Mouse (Mus musculus) splenic B cell, adult 2 months (primary cell): ENCODE measurements at regions not wholly inside any gene's neighbourhood (a gene's known extent, or its start where the extent isn't known, plus 50 kb on each side); places are given as distances from the start of the nearest gene placed in this dataset.

Source experiments
- DNase-seq: peaks from one replicate; pipeline ENCODE4 v3.0.0-alpha.2; 2011; ENCODE audit warnings: low read depth, low spot score
- H3K27me3 ChIP-seq: 2 replicates; pipeline ENCODE4 v1.6.1; 2012; ENCODE audit warnings: mild to moderate bottlenecking, low read length, moderate library complexity, mixed read lengths; ENCODE audit not compliant: control insufficient read depth, poor library complexity, insufficient read depth, severe bottlenecking
- H3K36me3 ChIP-seq: 2 replicates; pipeline ENCODE4 v1.6.1; 2012; ENCODE audit warnings: mild to moderate bottlenecking, low read length, moderate library complexity, mixed read lengths; ENCODE audit not compliant: control insufficient read depth, poor library complexity, insufficient read depth, severe bottlenecking

DNA sequence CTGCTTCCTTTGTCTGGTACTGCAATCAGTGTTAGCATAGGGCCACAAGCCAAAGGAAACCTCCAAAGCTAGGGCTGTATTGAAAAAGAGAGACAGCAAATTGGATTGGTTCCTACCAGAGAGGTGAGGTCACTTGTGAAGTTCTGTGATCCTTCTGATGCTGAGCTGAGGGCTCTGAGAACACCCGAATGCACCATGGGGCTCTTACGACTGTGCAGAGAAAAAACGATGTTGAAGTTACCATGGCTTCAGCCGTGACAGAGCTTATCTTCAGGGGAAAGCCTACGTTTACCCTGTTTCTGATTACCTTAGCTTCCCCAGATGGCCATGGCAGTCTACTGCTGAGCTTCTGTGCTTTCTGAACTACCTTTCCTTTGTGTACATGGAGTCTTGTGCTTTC, 53.9 kb upstream of the Fmo9 start:
- no peaks in the 10 kb centered on the region for H3K36me3 ChIP-seq
- DNase-seq: no peak
- no peaks in the 10 kb centered on the region for H3K27me3 ChIP-seq

DNA sequence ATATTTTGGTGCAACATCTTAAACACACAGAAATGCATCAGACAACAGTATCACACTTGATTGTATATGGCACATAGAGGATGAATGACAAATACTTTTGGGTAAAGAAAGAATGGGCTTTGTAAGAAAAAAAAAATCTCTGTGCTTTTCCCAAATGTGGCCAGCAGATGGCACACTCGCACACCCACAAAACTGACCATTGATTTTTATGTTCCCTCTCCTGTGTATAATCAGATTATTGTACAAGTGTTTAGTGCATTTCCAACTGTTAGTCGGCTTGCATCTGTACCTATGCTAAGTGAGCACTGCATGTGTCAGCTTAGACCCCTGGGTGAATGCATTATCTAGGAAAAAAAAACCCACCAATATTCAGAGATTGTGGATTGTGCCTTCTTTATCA, 56.4 kb upstream of the Fmo9 start:
- H3K27me3 ChIP-seq: no peaks in the 10 kb centered on the region
- DNase-seq: peak; percentile 35
- H3K36me3 ChIP-seq: no peaks in the 10 kb centered on the region

DNA sequence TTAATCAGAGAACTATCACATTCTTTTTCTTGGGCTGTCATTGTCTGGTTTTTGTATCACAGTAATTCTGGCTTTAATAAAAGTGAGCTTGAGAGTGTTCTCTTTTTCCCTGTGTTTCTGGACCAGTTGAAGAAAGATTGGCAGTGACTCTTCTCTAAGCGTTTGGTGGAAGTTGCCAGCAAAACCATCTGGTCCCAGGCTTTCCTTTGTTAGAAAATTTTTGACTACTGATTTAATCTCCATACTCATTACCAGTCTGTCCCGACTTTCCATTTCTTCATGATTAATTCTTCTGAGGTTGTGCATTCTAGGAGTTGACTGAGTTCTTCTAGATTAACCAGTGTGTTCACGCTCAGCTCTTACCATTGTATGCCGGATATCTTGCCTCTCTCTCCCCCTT, 68.6 kb upstream of the Fmo9 start:
- DNase-seq: no peak
- Histone ChIP-seq H3K27me3 (no peaks in the 10 kb centered on the region), H3K36me3 (no peaks in the 10 kb centered on the region)

DNA sequence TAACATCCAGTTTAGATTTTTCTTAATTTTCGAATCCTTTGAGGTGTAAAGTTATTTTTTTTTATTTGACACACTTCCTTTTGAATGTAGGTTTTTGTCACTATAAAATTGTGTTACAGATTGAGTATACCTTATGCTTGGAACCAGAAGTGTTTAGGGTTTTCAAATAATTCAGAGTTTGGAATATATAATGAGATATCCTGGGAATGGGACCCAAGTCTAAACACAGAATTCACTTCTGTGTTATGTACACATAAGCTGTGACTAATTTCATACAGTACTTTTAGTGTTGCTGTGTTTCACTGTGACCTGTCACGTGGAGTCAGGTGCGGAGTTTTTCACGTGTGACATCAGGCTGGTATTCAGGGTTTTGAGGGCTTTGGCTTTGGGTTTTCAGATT, 69.1 kb upstream of the Fmo9 start:
- DNase-seq: no peak
- Histone ChIP-seq H3K36me3 (no peaks in the 10 kb centered on the region), H3K27me3 (no peaks in the 10 kb centered on the region)

DNA sequence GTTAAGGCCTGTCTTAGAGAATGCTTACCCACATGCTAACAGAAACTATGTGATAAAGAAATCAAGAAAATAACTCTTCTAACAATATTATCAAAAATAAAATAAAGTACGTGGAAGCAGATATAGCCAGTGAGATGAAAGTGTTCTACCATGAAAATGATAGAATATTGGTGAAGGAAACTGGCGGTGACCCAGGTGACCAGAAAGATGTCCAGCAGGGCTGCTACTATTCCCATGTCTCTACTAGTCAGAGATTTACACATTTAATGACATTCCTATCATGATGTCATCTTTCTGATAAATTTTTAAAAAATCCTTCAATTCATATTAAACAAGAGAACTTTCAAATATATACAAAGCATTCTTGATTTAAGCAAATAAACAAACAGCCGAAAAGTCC, 69.8 kb upstream of the Fmo9 start:
- H3K36me3 ChIP-seq: no peaks in the 10 kb centered on the region
- H3K27me3 ChIP-seq: no peaks in the 10 kb centered on the region
- DNase-seq: no peak

DNA sequence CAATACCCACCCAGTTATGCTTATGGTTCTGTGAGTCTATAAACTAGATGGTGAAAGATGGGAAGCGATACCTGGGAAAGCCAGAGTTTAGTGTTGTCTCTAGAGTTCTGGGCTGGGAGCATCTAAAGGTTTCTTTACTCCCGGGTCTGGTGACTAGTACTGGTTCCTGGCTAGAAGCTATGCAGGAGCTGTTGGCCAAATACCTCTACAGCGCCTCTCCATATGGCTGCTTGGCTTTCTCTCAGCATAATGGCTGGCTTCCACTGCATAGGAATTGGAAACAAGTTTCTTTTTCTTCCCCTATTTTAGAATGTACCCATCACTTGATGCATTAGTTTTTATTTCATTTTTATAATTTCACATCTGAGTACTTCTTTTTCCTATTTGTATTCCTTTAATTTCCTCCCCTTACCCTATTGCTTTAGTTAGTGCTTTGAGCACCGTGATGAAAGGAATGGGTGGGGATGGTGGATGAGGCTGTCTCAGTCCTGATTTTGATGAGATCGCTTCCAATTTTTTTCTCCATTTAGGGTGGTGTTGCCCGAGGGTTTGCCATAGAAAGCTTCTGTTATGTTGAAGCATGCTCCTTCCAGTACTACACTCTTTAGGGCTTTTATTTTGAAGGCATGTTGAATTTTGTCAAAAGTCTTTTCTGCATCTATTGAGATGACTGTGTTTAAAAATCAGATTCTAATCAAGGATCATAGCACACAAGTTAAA, 71.5 kb upstream of the Fmo9 start:
- no peaks in the 10 kb centered on the region for H3K36me3 ChIP-seq
- no peaks in the 10 kb centered on the region for H3K27me3 ChIP-seq
- no peak for DNase-seq

DNA sequence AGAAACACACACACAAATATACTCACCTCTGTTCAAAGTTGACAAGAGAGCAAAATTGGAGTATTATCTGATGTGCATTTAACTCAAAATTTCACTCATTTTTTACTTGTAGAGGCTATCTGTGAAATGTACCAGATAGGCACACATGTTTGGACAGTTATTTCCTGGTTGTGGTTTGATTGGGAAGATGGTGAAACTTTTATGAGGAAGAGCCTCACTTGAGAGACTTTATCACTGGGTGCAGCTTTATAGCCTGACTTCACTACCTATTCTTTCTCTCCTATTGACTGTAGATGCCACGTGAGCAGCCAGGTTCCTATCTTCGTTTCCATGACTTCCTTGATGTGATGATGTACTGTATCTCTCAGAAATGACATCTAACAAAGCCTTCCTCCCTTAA, 77.3 kb upstream of the Fmo9 start:
- DNase-seq: no peak
- Histone ChIP-seq H3K27me3 (no peaks in the 10 kb centered on the region), H3K36me3 (no peaks in the 10 kb centered on the region)

DNA sequence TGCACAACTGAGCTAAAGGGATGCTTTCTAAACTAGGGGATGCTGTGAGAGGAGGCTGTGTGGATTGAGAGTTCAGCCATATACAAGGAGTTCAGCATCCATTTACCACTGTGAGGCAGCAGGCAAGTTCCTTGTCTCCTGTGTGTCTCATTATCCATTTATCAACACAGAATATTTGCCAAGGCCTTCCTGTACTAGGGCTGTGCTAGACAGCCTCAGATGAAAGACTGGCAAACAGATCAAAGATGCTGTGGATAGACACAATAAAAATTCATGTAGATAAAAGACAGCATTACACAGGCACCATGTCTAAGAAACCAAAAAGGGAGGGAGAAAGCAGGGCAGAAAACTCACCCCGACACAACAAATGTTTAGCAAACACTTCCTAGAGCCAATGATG, 91.5 kb upstream of the Fmo9 start:
- no peak for DNase-seq
- no peaks in the 10 kb centered on the region for H3K27me3 ChIP-seq
- H3K36me3 ChIP-seq: no peaks in the 10 kb centered on the region

DNA sequence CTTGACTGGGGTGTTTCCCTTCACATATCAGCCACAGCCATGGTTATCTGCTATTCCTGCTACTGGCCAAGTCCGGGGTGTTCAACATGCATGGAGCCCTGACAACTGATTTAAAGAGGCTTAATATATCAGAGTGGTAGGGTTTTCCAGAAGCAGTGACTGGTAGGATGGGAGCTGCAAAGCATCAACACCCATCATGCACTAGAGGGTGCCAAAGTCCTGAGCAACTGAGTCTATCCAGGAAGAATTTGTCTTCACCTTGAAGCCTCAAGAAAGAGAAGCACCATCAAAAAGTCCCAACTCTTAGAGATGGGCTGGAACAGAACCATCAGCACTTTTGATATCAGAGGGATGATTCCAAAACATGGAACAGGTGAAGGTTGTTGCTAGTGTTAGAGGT, 100.5 kb upstream of the Fmo9 start:
- Histone ChIP-seq H3K27me3 (no peaks in the 10 kb centered on the region), H3K36me3 (no peaks in the 10 kb centered on the region)
- DNase-seq: peak; percentile 36

DNA sequence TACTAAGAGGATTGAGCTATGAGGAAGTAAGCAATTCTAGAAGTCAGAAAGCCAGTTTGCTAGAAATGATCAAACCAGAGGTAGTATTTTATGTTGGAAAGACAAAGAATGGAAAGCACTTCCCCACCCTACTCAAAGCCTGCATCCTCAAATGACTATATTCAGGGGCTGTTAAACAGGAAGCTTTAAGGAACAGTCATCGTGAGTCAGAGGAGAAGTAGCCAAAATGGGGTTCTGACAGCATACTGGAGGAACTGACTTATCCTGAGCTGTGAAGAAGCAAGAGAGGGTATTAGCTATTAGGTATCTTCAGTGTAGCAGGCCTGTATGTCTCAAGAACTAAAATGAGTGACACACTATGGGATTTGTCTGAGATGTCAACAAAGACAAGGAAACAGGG, 106.3 kb upstream of the Fmo9 start:
- H3K27me3 ChIP-seq: no peaks in the 10 kb centered on the region
- no peaks in the 10 kb centered on the region for H3K36me3 ChIP-seq
- no peak for DNase-seq

DNA sequence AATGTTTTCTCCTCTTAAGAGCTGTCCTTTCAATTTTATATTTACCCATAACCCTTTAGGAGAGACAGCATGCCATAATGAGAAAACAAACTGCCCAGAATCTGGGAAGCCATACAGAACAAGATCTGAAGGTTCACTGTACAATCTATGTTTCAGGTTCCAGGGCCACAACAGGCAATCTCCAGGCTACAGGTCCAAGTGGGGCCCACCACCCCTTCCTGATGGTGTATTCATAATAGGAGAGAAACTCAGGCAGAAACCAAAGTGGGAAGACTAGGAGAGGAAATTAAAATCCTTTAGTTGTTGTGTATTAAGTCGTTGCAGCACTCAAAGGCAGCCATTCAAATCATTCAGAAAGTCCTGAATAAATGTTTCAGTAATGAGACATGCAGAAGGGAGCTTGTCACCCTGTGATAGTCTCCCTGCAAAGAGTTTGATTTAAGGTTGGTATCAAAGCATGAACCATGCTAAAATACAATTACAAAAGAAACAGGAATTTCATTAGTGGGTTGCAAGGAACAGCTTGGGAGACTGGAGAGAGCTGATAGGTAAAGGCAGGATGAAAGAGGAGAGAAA, 107.3 kb upstream of the Fmo9 start:
- DNase-seq: no peak
- Histone ChIP-seq H3K36me3 (no peaks in the 10 kb centered on the region), H3K27me3 (no peaks in the 10 kb centered on the region)

DNA sequence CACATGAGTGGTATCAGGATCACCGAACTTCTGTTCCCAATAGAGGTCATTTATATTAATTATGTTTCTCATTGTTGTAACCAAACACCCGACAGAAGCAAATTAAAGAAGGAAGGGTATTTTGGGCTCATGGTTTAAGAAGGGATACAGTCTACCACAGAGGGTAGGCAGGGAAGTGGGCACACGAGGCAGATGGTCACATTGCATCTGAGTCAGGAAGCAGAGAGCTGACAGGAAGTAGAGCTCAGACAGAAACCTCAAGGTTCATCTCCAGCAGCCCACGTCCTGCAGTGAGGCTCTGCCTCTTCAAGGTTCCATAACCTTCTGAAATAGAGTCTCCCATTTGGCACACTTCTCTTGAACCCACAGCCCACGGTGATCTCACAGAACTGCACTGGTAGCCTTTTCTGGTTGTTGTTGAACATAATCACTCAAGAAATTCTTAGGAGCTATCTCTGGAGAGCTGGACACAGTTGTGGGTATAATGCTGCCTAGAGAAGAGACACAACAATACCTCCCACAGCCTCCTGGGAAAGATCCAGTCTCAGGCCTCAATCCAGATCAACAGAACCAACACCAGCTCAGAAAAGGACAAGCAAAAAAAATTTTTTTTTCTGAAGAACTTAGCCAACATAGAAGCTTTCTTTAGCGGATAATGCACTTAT, 111.5 kb upstream of the Fmo9 start:
- no peak for DNase-seq
- Histone ChIP-seq H3K36me3 (no peaks in the 10 kb centered on the region), H3K27me3 (no peaks in the 10 kb centered on the region)

DNA sequence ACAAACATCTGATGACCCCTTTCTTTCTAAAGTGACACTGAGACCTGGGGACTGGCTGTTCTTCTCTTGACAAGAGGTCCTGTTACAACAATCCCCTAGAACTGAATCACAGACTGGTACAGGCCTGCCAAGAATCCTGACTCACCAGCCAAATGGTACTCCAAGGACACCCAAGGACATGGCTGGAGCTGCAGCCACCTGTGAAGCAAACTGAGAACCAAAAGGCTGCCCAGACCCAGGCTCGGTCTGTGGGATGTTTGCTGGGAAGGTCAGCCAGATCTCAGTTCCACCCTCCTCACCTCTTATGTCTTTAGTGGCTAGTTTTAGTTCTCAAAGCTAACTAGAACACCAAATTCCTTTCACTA, 112.1 kb upstream of the Fmo9 start:
- Histone ChIP-seq H3K36me3 (no peaks in the 10 kb centered on the region), H3K27me3 (no peaks in the 10 kb centered on the region)
- DNase-seq: no peak

DNA sequence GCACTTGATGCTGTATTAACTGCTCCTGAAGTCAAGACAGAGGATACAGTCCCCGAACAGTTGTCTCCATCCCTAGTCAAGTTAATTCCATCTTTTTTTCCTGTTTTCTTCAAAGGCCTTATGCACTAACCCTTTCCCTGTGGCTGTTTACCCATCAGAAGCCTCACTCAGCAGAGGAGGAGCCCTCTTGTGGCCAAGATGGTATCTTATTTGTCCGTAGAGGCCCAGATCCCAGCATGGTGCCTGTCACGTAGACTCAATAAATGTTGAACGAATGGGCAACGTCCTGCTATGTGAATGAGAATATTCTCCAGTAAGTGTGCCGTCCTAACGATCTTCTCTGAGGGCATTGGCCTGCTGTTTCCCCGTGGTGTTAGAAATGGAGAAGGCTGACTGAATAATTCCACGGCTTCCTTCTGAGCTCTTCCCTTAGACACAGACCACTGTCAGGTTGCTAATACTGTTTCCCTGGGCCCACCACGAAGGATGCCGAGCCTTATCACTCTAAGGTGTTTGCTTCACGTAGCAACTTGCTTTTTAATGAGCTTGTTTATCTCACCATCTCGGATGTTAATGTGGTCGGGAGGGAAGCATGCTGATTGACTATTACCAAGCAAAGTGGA, 113.1 kb upstream of the Fmo9 start:
- no peak for DNase-seq
- H3K27me3 ChIP-seq: no peaks in the 10 kb centered on the region

DNA sequence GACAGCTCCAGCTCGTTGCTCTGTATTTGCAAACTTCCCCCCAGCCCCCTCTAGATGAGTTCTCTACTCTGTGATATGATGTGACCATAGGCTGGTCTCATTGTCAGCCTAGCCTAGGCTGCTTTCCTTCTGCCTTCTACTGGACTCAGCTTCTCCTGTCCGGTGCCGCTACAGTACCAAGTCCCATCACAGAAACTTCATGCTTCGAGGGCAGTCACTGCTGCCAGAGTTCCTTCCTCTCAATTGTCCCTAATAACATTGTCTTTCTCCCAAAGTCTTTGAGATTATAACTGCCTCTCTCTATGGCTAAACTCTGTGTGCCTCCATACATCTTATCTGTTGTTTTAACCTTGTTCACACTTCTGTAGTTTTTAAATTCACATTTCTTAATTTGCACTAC, 114.0 kb upstream of the Fmo9 start:
- no peaks in the 10 kb centered on the region for H3K27me3 ChIP-seq
- H3K36me3 ChIP-seq: no peaks in the 10 kb centered on the region
- DNase-seq: no peak

More for the DNA sequence above, 113.1 kb upstream of the Fmo9 start:
- H3K36me3 ChIP-seq: no peaks in the 10 kb centered on the region
